Mouse (Mus musculus) neural tube, embryonic 14.5 days (tissue): ENCODE data around the gene Eif4e3. TPM values are rescaled to one million over a fixed set of nuclear protein-coding genes. Genes with fewer than 3 reads are reported as not detected.
A peak's percentile ranks its signal among the peaks of the same experiment; 100 is the strongest.

Experiments
- ATAC-seq: fragments of 200-750 bp; cut with Nextera tagmentation; 2 replicates; pipeline ENCODE4 v1.8.0; 2017; ENCODE audit warnings: low read depth, mild to moderate bottlenecking, moderate TSS enrichment, moderate library complexity
- H3K27ac ChIP-seq: fragments of 300-500 bp; sonication (generic); 2 replicates; pipeline ENCODE4 v1.5.1; 2014; ENCODE audit warnings: low read depth, mild to moderate bottlenecking, control low read depth, low read length, moderate library complexity, mixed read lengths
- H3K27me3 ChIP-seq: fragments of 300-500 bp; sonication (generic); 2 replicates; pipeline ENCODE4 v1.6.1; 2014; ENCODE audit warnings: low read length; ENCODE audit not compliant: control insufficient read depth, insufficient read depth
- H3K36me3 ChIP-seq: fragments of 300-500 bp; sonication (generic); 2 replicates; pipeline ENCODE4 v1.6.1; 2014; ENCODE audit warnings: low read length, mixed read lengths; ENCODE audit not compliant: control insufficient read depth, insufficient read depth
- H3K4me1 ChIP-seq: fragments of 300-500 bp; sonication (generic); 2 replicates; pipeline ENCODE4 v1.6.1; 2014; ENCODE audit warnings: low read length; ENCODE audit not compliant: control insufficient read depth, insufficient read depth
- H3K4me2 ChIP-seq: fragments of 300-500 bp; sonication (generic); 2 replicates; pipeline ENCODE4 v1.6.1; 2014; ENCODE audit warnings: mild to moderate bottlenecking, low read depth, low read length, control low read depth
- H3K4me3 ChIP-seq: fragments of 300-500 bp; sonication (generic); 2 replicates; pipeline ENCODE4 v1.5.1; 2014; ENCODE audit warnings: low read depth, low read length, control low read depth, mixed read lengths
- H3K9ac ChIP-seq: fragments of 300-500 bp; sonication (generic); replicated peaks from 2 replicates; pipeline ENCODE4 v1.6.1; 2014; ENCODE audit warnings: low read depth, mild to moderate bottlenecking, control low read depth, low read length, mixed read lengths
- H3K9me3 ChIP-seq: fragments of 300-500 bp; sonication (generic); 2 replicates; pipeline ENCODE4 v1.6.1; 2016; ENCODE audit warnings: low read length; ENCODE audit not compliant: control insufficient read depth
- WGBS: fragments of 180-500 bp; shearing (Covaris S2); extraction: QIAGEN DNeasy Blood & Tissue Kit; methylation state at CpG from one replicate; pipeline ENCODE4 v1.1.7; 2014; 5-methylcytosine and 5-hydroxymethylcytosine counted together
- polyA plus RNA-seq: library from polyadenylated mRNA; unstranded; fragments of >200 nt; fragmentation: Nextera tagmentation; extraction: Ambion mirVana; gene quantifications from 2 replicates; pipeline ENCODE4 v1.2.1, GENCODE M21; 2014

The Eif4e3 gene
- polyA plus RNA-seq, 1 experiment from 2014 or later = 6.8 TPM

- H3K4me2 ChIP-seq = no peak overlapping the region
- H3K27me3 ChIP-seq = no peaks in the 10 kb centered on the region
- H3K4me1 ChIP-seq = no peaks in the 10 kb centered on the region
- no peaks in the 10 kb centered on the region for H3K36me3 ChIP-seq
- no peaks in the 10 kb centered on the region for H3K9me3 ChIP-seq
- 67% methylated on average over 4 of the region's 4 CpGs for WGBS
- ATAC-seq = no peak
- H3K4me3 ChIP-seq = no peak overlapping the region
- no peak overlapping the region for H3K27ac ChIP-seq
- no peak overlapping the region for H3K9ac ChIP-seq
Measured at GRCm38 (mm10) chr6:99621167-99621566, 45.4 kb downstream of the Eif4e3 start.

DNA sequence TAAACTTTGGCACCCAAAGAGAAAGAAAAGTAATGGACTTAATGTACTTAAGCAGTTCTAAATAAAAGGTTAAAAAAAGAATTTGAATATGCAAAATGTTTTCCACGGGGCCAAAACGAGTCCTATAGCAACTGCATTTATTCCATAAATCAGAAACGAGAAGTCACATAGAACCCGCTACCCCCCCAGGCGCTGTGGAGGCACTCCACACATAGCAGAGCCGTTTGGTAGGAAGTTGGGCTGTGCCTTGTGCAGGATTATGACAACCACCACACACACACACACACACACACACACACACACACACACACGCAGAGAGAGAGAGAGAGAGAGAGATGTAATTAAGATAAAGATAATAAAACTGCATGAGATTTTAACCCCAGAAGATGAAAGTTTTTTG lies 46.1 kb downstream of the Eif4e3 start:
- H3K36me3 ChIP-seq = no peaks in the 10 kb centered on the region
- H3K27me3 ChIP-seq = no peaks in the 10 kb centered on the region
- no peak overlapping the region for H3K27ac ChIP-seq
- H3K4me2 ChIP-seq = no peak overlapping the region
- no peak overlapping the region for H3K9ac ChIP-seq
- 75% methylated on average over 7 of the region's 7 CpGs for WGBS
- H3K4me1 ChIP-seq = peaks cover 1% of the 10 kb centered on the region
- H3K4me3 ChIP-seq = no peak overlapping the region
- no peaks in the 10 kb centered on the region for H3K9me3 ChIP-seq
- no peak for ATAC-seq

DNA sequence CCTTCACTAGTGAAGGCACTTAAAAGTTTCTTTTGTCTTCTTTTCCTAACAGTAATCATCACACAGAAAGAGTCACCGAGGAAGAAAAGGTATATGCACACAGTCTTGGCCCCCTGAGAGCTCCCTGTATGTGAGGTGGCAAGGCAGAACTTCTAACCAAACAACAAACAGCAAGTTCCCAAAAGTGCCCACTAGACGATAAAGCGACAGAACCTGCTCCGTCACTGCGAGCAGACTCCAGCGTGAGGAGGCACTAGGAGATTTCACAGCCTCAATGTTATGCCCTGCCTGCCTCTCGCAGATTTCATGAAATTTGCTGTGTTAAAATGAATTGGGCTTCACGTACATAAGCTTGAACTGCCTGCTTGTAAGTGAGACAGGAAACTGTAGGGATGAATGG lies 46.6 kb downstream of the Eif4e3 start:
- peaks cover 6% of the 10 kb centered on the region for H3K4me1 ChIP-seq
- H3K36me3 ChIP-seq = no peaks in the 10 kb centered on the region
- H3K27me3 ChIP-seq = no peaks in the 10 kb centered on the region
- H3K4me2 ChIP-seq = no peak overlapping the region
- H3K9ac ChIP-seq = no peak overlapping the region
- no peak overlapping the region for H3K4me3 ChIP-seq
- H3K9me3 ChIP-seq = no peaks in the 10 kb centered on the region
- no peak overlapping the region for H3K27ac ChIP-seq
- WGBS = 66% methylated on average over 8 of the region's 8 CpGs
- no peak for ATAC-seq

DNA sequence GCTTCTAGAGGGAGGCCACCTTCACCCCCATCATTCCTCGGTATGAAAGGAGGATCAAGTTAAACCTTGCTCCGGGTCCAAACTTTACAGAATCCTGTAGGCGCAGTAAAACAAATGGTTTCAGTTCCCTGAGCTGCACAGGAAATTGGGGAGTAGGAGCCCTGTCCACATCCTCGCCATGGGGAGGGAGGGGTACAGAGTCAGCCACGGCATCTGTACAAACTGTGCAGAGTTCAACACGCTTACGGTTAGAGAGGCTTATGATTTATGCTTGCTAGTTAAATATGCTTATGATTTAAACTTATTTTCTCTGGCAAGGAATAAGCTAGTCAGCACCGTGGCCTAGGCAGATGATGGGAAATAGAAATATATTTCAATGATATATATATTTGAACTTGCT lies 47.1 kb downstream of the Eif4e3 start:
- Histone ChIP-seq H3K27me3 (no peaks in the 10 kb centered on the region), H3K4me1 (peaks cover 7% of the 10 kb centered on the region), H3K4me3 (no peak overlapping the region), H3K36me3 (no peaks in the 10 kb centered on the region), H3K9me3 (no peaks in the 10 kb centered on the region), H3K27ac (no peak overlapping the region), H3K9ac (no peak overlapping the region), H3K4me2 (no peak overlapping the region)
- 77% methylated on average over 8 of the region's 8 CpGs for WGBS
- ATAC-seq = no peak

- no peaks in the 10 kb centered on the region for H3K36me3 ChIP-seq
- no peaks in the 10 kb centered on the region for H3K9me3 ChIP-seq
- H3K27me3 ChIP-seq = no peaks in the 10 kb centered on the region
- WGBS = 69% methylated on average over 7 of the region's 7 CpGs
- ATAC-seq = no peak
- peaks cover 7% of the 10 kb centered on the region for H3K4me1 ChIP-seq
- no peak overlapping the region for H3K9ac ChIP-seq
- no peak overlapping the region for H3K27ac ChIP-seq
- no peak overlapping the region for H3K4me2 ChIP-seq
- no peak overlapping the region for H3K4me3 ChIP-seq
Measured at GRCm38 (mm10) chr6:99617867-99618266, 48.7 kb downstream of the Eif4e3 start.

- Histone ChIP-seq H3K4me1 (peaks cover 7% of the 10 kb centered on the region), H3K9me3 (no peaks in the 10 kb centered on the region), H3K36me3 (no peaks in the 10 kb centered on the region), H3K4me2 (no peak overlapping the region), H3K27me3 (no peaks in the 10 kb centered on the region), H3K27ac (no peak overlapping the region), H3K9ac (no peak overlapping the region), H3K4me3 (no peak overlapping the region)
- ATAC-seq = no peak
- 71% methylated on average over 1 of the region's 1 CpGs for WGBS
Measured at GRCm38 (mm10) chr6:99617415-99617814, 49.2 kb downstream of the Eif4e3 start.

- peak; percentile 49; the same call in 1 of the 2 replicates for ATAC-seq
- H3K4me1 ChIP-seq = peaks cover 7% of the 10 kb centered on the region
- no peaks in the 10 kb centered on the region for H3K9me3 ChIP-seq
- H3K4me2 ChIP-seq = no peak overlapping the region
- no peak overlapping the region for H3K4me3 ChIP-seq
- no peaks in the 10 kb centered on the region for H3K36me3 ChIP-seq
- 10% methylated on average over 10 of the region's 10 CpGs for WGBS
- H3K27ac ChIP-seq = no peak overlapping the region
- no peaks in the 10 kb centered on the region; the same call in 1 of the 2 replicates for H3K27me3 ChIP-seq
- H3K9ac ChIP-seq = no peak overlapping the region
Measured at GRCm38 (mm10) chr6:99615272-99615751, 51.3 kb downstream of the Eif4e3 start.

DNA sequence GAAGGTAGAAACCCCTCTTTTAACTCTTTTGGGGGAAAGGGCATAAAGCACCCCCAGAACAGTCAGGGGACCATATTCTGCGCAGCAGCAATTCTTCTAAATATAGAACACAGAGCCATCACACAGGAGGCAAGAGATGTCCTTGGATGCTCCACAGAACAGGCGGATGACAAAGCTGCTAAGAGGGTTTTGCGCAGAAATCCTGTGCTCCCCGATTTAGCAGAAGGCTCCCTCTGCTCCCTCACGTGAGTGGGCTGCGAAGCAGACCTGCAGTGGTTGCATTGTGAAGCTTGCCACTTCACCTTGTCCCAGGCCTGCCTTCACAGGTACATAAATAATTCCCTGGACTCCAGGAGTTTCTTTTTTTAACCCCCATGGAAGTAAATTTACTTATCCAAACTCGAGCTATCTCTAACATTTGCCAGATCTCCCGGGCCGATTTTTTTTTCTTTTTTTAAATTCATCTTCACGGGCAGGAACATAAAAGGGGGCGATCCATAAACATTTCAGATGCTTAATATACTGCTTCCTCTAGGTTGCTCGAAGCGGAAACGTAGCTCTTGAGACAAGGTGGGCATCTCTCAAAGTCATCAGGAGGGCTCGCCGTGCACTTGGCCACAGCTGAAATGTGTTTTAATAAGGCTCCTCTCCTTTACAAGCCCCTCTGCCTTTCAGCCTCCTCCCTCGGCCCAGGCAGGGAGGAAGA lies 51.9 kb downstream of the Eif4e3 start:
- no peak for ATAC-seq
- H3K4me1 ChIP-seq = peaks cover 7% of the 10 kb centered on the region
- H3K4me2 ChIP-seq = no peak overlapping the region
- no peaks in the 10 kb centered on the region for H3K9me3 ChIP-seq
- H3K27me3 ChIP-seq = no peaks in the 10 kb centered on the region; the same call in 1 of the 2 replicates
- WGBS = 48% methylated on average over 17 of the region's 17 CpGs
- H3K9ac ChIP-seq = no peak overlapping the region
- no peaks in the 10 kb centered on the region for H3K36me3 ChIP-seq
- H3K27ac ChIP-seq = no peak overlapping the region
- H3K4me3 ChIP-seq = no peak overlapping the region

DNA sequence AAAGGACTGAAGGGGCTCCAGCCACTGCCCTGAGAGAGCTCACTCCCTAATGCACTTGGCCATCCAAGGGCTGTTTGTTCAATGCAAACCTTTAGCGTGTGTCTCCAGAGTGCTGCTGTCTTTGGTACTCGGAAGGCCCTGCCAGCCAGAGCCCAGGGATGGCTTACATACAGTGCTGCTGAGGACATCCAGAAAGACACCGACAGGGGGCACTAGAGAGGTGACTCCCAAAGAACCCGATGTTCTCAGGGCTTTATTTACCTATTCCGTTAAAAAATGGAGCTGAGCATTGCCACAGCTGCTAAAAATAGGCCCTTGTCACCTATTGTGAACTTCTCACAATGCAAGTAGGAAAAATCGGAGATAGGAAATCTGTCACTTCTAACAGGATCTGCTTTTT lies 54.7 kb downstream of the Eif4e3 start:
- no peak overlapping the region for H3K4me2 ChIP-seq
- 68% methylated on average over 6 of the region's 6 CpGs for WGBS
- H3K27ac ChIP-seq = no peak overlapping the region
- no peaks in the 10 kb centered on the region for H3K9me3 ChIP-seq
- peaks cover 7% of the 10 kb centered on the region for H3K4me1 ChIP-seq
- ATAC-seq = no peak
- no peak overlapping the region for H3K9ac ChIP-seq
- H3K27me3 ChIP-seq = no peaks in the 10 kb centered on the region; the same call in 1 of the 2 replicates
- H3K36me3 ChIP-seq = no peaks in the 10 kb centered on the region
- no peak overlapping the region for H3K4me3 ChIP-seq
